Mouse (Mus musculus): Measurements from ENCODE around the gene Plpp4. TPM values are rescaled to one million over a fixed set of nuclear protein-coding genes. Genes with fewer than 3 reads are reported as not detected.

Gene Plpp4
- polyA plus RNA-seq, 1 experiment from 2014 or later: 0.49 TPM

- no peaks in the 10 kb centered on the region for H3K4me1 ChIP-seq (ENCODE audit: control insufficient read depth, insufficient read depth, low read length)
- H3K9ac ChIP-seq (ENCODE audit: low read length): no peak overlapping the region
- no peak overlapping the region for H3K4me2 ChIP-seq (ENCODE audit: low read depth, low read length)
- H3K4me3 ChIP-seq (ENCODE audit: low read length): no peak overlapping the region
- H3K27me3 ChIP-seq (ENCODE audit: control insufficient read depth, insufficient read depth, low read length): no peaks in the 10 kb centered on the region
- no peak overlapping the region for H3K27ac ChIP-seq (ENCODE audit: low read length)
- no peak for ATAC-seq (replicated peaks; ENCODE audit: extremely low read depth, insufficient read depth, low FRiP score)
- WGBS: 62% methylated on average over 7 of the region's 7 CpGs
- no peaks in the 10 kb centered on the region for H3K36me3 ChIP-seq (ENCODE audit: control insufficient read depth, insufficient read depth)
- H3K9me3 ChIP-seq (replicated peaks; ENCODE audit: control insufficient read depth, low read length): no peaks in the 10 kb centered on the region
Observed at GRCm38 (mm10) chr7:129406069-129406468, 149.2 kb downstream of the Plpp4 start.

- H3K4me1 ChIP-seq (ENCODE audit: control insufficient read depth, insufficient read depth, low read length): no peaks in the 10 kb centered on the region
- no peak overlapping the region for H3K4me2 ChIP-seq (ENCODE audit: low read depth, low read length)
- H3K36me3 ChIP-seq (ENCODE audit: control insufficient read depth, insufficient read depth): no peaks in the 10 kb centered on the region
- H3K27me3 ChIP-seq (ENCODE audit: control insufficient read depth, insufficient read depth, low read length): no peaks in the 10 kb centered on the region
- no peak overlapping the region for H3K27ac ChIP-seq (ENCODE audit: low read length)
- no peak overlapping the region for H3K4me3 ChIP-seq (ENCODE audit: low read length)
- H3K9me3 ChIP-seq (replicated peaks; ENCODE audit: control insufficient read depth, low read length): no peaks in the 10 kb centered on the region
- no peak overlapping the region for H3K9ac ChIP-seq (ENCODE audit: low read length)
- no peak for ATAC-seq (replicated peaks; ENCODE audit: extremely low read depth, insufficient read depth, low FRiP score)
- 49% methylated on average over 2 of the region's 2 CpGs for WGBS
Observed at GRCm38 (mm10) chr7:129412695-129413094, 155.9 kb downstream of the Plpp4 start.

GRCm38 (mm10) chr7:129415179-129415578 lies 158.3 kb downstream of the Plpp4 start:
- H3K4me1 ChIP-seq (ENCODE audit: control insufficient read depth, insufficient read depth, low read length): no peaks in the 10 kb centered on the region
- no peak for ATAC-seq (replicated peaks; ENCODE audit: extremely low read depth, insufficient read depth, low FRiP score)
- H3K9ac ChIP-seq (ENCODE audit: low read length): no peak overlapping the region
- H3K27ac ChIP-seq (ENCODE audit: low read length): no peak overlapping the region
- no peak overlapping the region for H3K4me2 ChIP-seq (ENCODE audit: low read depth, low read length)
- WGBS: 65% methylated on average over 4 of the region's 4 CpGs
- H3K27me3 ChIP-seq (ENCODE audit: control insufficient read depth, insufficient read depth, low read length): no peaks in the 10 kb centered on the region
- no peaks in the 10 kb centered on the region for H3K36me3 ChIP-seq (ENCODE audit: control insufficient read depth, insufficient read depth)
- no peaks in the 10 kb centered on the region for H3K9me3 ChIP-seq (replicated peaks; ENCODE audit: control insufficient read depth, low read length)
- H3K4me3 ChIP-seq (ENCODE audit: low read length): no peak overlapping the region

GRCm38 (mm10) chr7:129421181-129421580 lies 164.3 kb downstream of the Plpp4 start:
- WGBS: 29% methylated on average over 1 of the region's 1 CpGs
- no peak overlapping the region for H3K4me2 ChIP-seq (ENCODE audit: low read depth, low read length)
- no peak overlapping the region for H3K4me3 ChIP-seq (ENCODE audit: low read length)
- no peak for ATAC-seq (replicated peaks; ENCODE audit: extremely low read depth, insufficient read depth, low FRiP score)
- H3K4me1 ChIP-seq (ENCODE audit: control insufficient read depth, insufficient read depth, low read length): no peaks in the 10 kb centered on the region
- H3K9me3 ChIP-seq (replicated peaks; ENCODE audit: control insufficient read depth, low read length): no peaks in the 10 kb centered on the region
- no peak overlapping the region for H3K9ac ChIP-seq (ENCODE audit: low read length)
- H3K36me3 ChIP-seq (ENCODE audit: control insufficient read depth, insufficient read depth): no peaks in the 10 kb centered on the region
- no peaks in the 10 kb centered on the region for H3K27me3 ChIP-seq (ENCODE audit: control insufficient read depth, insufficient read depth, low read length)
- H3K27ac ChIP-seq (ENCODE audit: low read length): no peak overlapping the region

GRCm38 (mm10) chr7:129425554-129425953 lies 168.7 kb downstream of the Plpp4 start:
- ATAC-seq (replicated peaks; ENCODE audit: extremely low read depth, insufficient read depth, low FRiP score): no peak
- H3K4me2 ChIP-seq (ENCODE audit: low read depth, low read length): no peak overlapping the region
- H3K4me3 ChIP-seq (ENCODE audit: low read length): no peak overlapping the region
- no peaks in the 10 kb centered on the region for H3K27me3 ChIP-seq (ENCODE audit: control insufficient read depth, insufficient read depth, low read length)
- no peaks in the 10 kb centered on the region for H3K36me3 ChIP-seq (ENCODE audit: control insufficient read depth, insufficient read depth)
- no peak overlapping the region for H3K9ac ChIP-seq (ENCODE audit: low read length)
- WGBS: 13% methylated on average over 2 of the region's 2 CpGs
- H3K4me1 ChIP-seq (ENCODE audit: control insufficient read depth, insufficient read depth, low read length): no peaks in the 10 kb centered on the region
- H3K27ac ChIP-seq (ENCODE audit: low read length): no peak overlapping the region
- no peaks in the 10 kb centered on the region for H3K9me3 ChIP-seq (replicated peaks; ENCODE audit: control insufficient read depth, low read length)

GRCm38 (mm10) chr7:129428794-129429193 lies 172.0 kb downstream of the Plpp4 start:
- Histone ChIP-seq H3K9ac (ENCODE audit: low read length) (no peak overlapping the region), H3K27ac (ENCODE audit: low read length) (no peak overlapping the region), H3K27me3 (ENCODE audit: control insufficient read depth, insufficient read depth, low read length) (no peaks in the 10 kb centered on the region), H3K9me3 (replicated peaks; ENCODE audit: control insufficient read depth, low read length) (no peaks in the 10 kb centered on the region), H3K4me3 (ENCODE audit: low read length) (no peak overlapping the region), H3K36me3 (ENCODE audit: control insufficient read depth, insufficient read depth) (no peaks in the 10 kb centered on the region), H3K4me1 (ENCODE audit: control insufficient read depth, insufficient read depth, low read length) (no peaks in the 10 kb centered on the region), H3K4me2 (ENCODE audit: low read depth, low read length) (no peak overlapping the region)
- WGBS: 54% methylated on average over 4 of the region's 4 CpGs
- ATAC-seq (replicated peaks; ENCODE audit: extremely low read depth, insufficient read depth, low FRiP score): no peak

- no peak for ATAC-seq (replicated peaks; ENCODE audit: extremely low read depth, insufficient read depth, low FRiP score)
- Histone ChIP-seq H3K4me3 (ENCODE audit: low read length) (no peak overlapping the region), H3K4me2 (ENCODE audit: low read depth, low read length) (no peak overlapping the region), H3K27ac (ENCODE audit: low read length) (no peak overlapping the region), H3K9me3 (replicated peaks; ENCODE audit: control insufficient read depth, low read length) (no peaks in the 10 kb centered on the region), H3K36me3 (ENCODE audit: control insufficient read depth, insufficient read depth) (no peaks in the 10 kb centered on the region), H3K27me3 (ENCODE audit: control insufficient read depth, insufficient read depth, low read length) (no peaks in the 10 kb centered on the region), H3K9ac (ENCODE audit: low read length) (no peak overlapping the region), H3K4me1 (ENCODE audit: control insufficient read depth, insufficient read depth, low read length) (no peaks in the 10 kb centered on the region)
- WGBS: 78% methylated on average over 3 of the region's 3 CpGs
Observed at GRCm38 (mm10) chr7:129429903-129430302, 173.1 kb downstream of the Plpp4 start.
